Mouse (Mus musculus) heart, embryonic 10.5 days (tissue): ENCODE measurements around the gene Aurkb. TPM values are rescaled to one million over a fixed set of nuclear protein-coding genes. Genes with fewer than 3 reads are reported as not detected.

Experiments
- DNase-seq: peaks from one replicate; pipeline ENCODE4 v3.0.0-alpha.2; 2017; ENCODE audit warnings: low spot score
- H3K27ac ChIP-seq: fragments of 300-500 bp; sonication (generic); 2 replicates; pipeline ENCODE4 v1.5.1; 2016; ENCODE audit warnings: mild to moderate bottlenecking
- H3K27me3 ChIP-seq: fragments of 300-500 bp; sonication (generic); 2 replicates; pipeline ENCODE4 v1.6.1; 2016; ENCODE audit warnings: mild to moderate bottlenecking; ENCODE audit not compliant: poor library complexity, insufficient read depth, severe bottlenecking
- H3K36me3 ChIP-seq: fragments of 300-500 bp; sonication (generic); 2 replicates; pipeline ENCODE4 v1.6.1; 2016; ENCODE audit warnings: mild to moderate bottlenecking, moderate library complexity
- H3K4me1 ChIP-seq: fragments of 300-500 bp; sonication (generic); 2 replicates; pipeline ENCODE4 v1.6.1; 2016; ENCODE audit warnings: mild to moderate bottlenecking
- H3K4me3 ChIP-seq: fragments of 300-500 bp; sonication (generic); 2 replicates; pipeline ENCODE4 v1.5.1; 2016; ENCODE audit warnings: mild to moderate bottlenecking, moderate library complexity
- H3K9me3 ChIP-seq: fragments of 300-500 bp; sonication (generic); 2 replicates; pipeline ENCODE4 v1.6.1; 2016; ENCODE audit warnings: mild to moderate bottlenecking, moderate library complexity
- WGBS: fragments of 180-500 bp; shearing (Covaris S2); methylation state at CpG from one replicate; pipeline ENCODE4 v1.1.7; 2016; 5-methylcytosine and 5-hydroxymethylcytosine counted together
- polyA plus RNA-seq: library from polyadenylated mRNA; unstranded; fragments of >200 nt; fragmentation: Nextera tagmentation; extraction: Ambion mirVana; gene quantifications from 2 replicates; pipeline ENCODE4 v1.2.1, GENCODE M21; 2016

Aurkb gene
- polyA plus RNA-seq, 1 experiment from 2014 or later = 147 TPM

- DNase-seq = no peak
- Histone ChIP-seq H3K4me3 (no peak overlapping the region), H3K27me3 (no peaks in the 10 kb centered on the region), H3K36me3 (no peaks in the 10 kb centered on the region), H3K9me3 (no peaks in the 10 kb centered on the region), H3K27ac (no peak overlapping the region), H3K4me1 (peaks cover 7% of the 10 kb centered on the region)
- WGBS = 88% methylated on average over 8 of the region's 8 CpGs
Measured at GRCm38 (mm10) chr11:69080855-69081222, 35.4 kb downstream of the Aurkb start.

- Histone ChIP-seq H3K36me3 (no peaks in the 10 kb centered on the region), H3K4me1 (peaks cover 15% of the 10 kb centered on the region), H3K27ac (no peak overlapping the region), H3K27me3 (no peaks in the 10 kb centered on the region), H3K4me3 (no peak overlapping the region), H3K9me3 (no peaks in the 10 kb centered on the region)
- WGBS = 85% methylated on average over 7 of the region's 7 CpGs
- DNase-seq = no peak
Measured at GRCm38 (mm10) chr11:69081613-69082012, 36.2 kb downstream of the Aurkb start.

- no peaks in the 10 kb centered on the region for H3K9me3 ChIP-seq
- peaks cover 49% of the 10 kb centered on the region for H3K4me1 ChIP-seq
- peaks cover 15% of the 10 kb centered on the region for H3K36me3 ChIP-seq
- WGBS = 68% methylated on average over 6 of the region's 6 CpGs
- no peak for DNase-seq
- no peaks in the 10 kb centered on the region for H3K27me3 ChIP-seq
- H3K27ac ChIP-seq = peak overlapping the region; percentile 100; the same call in 1 of the 2 replicates
- H3K4me3 ChIP-seq = no peak overlapping the region
Measured at GRCm38 (mm10) chr11:69085608-69086007, 40.2 kb downstream of the Aurkb start.

GRCm38 (mm10) chr11:69086390-69086789 lies 40.9 kb downstream of the Aurkb start:
- 39% methylated on average over 6 of the region's 6 CpGs for WGBS
- peaks cover 23% of the 10 kb centered on the region for H3K36me3 ChIP-seq

GRCm38 (mm10) chr11:69087082-69087481 lies 41.6 kb downstream of the Aurkb start:
- Histone ChIP-seq H3K27me3 (no peaks in the 10 kb centered on the region), H3K27ac (peak overlapping the region; percentile 100), H3K9me3 (no peaks in the 10 kb centered on the region), H3K36me3 (peaks cover 29% of the 10 kb centered on the region), H3K4me1 (peaks cover 61% of the 10 kb centered on the region), H3K4me3 (peak overlapping the region; percentile 35)
- no peak for DNase-seq
- 15% methylated on average over 4 of the region's 4 CpGs for WGBS

More at GRCm38 (mm10) chr11:69086390-69086789, 40.9 kb downstream of the Aurkb start:
- peak overlapping the region; percentile 35; the same call in 1 of the 2 replicates for H3K4me3 ChIP-seq
- H3K27me3 ChIP-seq = no peaks in the 10 kb centered on the region
- peak overlapping the region; percentile 100 for H3K27ac ChIP-seq
- peaks cover 54% of the 10 kb centered on the region for H3K4me1 ChIP-seq
- no peaks in the 10 kb centered on the region for H3K9me3 ChIP-seq
- no peak for DNase-seq

GRCm38 (mm10) chr11:69087597-69087996 lies 42.1 kb downstream of the Aurkb start:
- no peak for DNase-seq
- WGBS = 53% methylated on average over 2 of the region's 2 CpGs
- no peaks in the 10 kb centered on the region for H3K9me3 ChIP-seq
- H3K36me3 ChIP-seq = peaks cover 34% of the 10 kb centered on the region
- peaks cover 62% of the 10 kb centered on the region for H3K4me1 ChIP-seq
- peak overlapping the region; percentile 100 for H3K27ac ChIP-seq
- H3K27me3 ChIP-seq = no peaks in the 10 kb centered on the region
- peak overlapping the region; percentile 98 for H3K4me3 ChIP-seq

GRCm38 (mm10) chr11:69088103-69088855 lies 42.8 kb downstream of the Aurkb start, which contains the start of gene Vamp2:
Gene Vamp2 (plus strand): TSS chr11:69088490.
- Histone ChIP-seq H3K4me3 (peak within 1 kb of the TSS; percentile 98), H3K27me3 (no peaks in the 10 kb centered on the region), H3K27ac (peak within 1 kb of the TSS; percentile 100), H3K36me3 (peaks cover 38% of the 10 kb centered on the region), H3K9me3 (no peaks in the 10 kb centered on the region), H3K4me1 (peaks cover 62% of the 10 kb centered on the region)
- DNase-seq = peak; percentile 94
- WGBS = 1% methylated on average over 63 of the region's 67 CpGs

GRCm38 (mm10) chr11:69088856-69089615 lies 43.6 kb downstream of the Aurkb start:
- no peak for DNase-seq
- WGBS = 9% methylated on average over 25 of the region's 25 CpGs
- no peaks in the 10 kb centered on the region for H3K9me3 ChIP-seq
- peaks cover 38% of the 10 kb centered on the region for H3K36me3 ChIP-seq
- peaks cover 62% of the 10 kb centered on the region for H3K4me1 ChIP-seq
- H3K27ac ChIP-seq = peak overlapping the region; percentile 100
- H3K4me3 ChIP-seq = peak overlapping the region; percentile 98
- no peaks in the 10 kb centered on the region for H3K27me3 ChIP-seq

- no peak for DNase-seq
- Histone ChIP-seq H3K9me3 (no peaks in the 10 kb centered on the region), H3K4me3 (peak overlapping the region; percentile 98), H3K36me3 (peaks cover 38% of the 10 kb centered on the region), H3K27me3 (no peaks in the 10 kb centered on the region), H3K4me1 (peaks cover 62% of the 10 kb centered on the region), H3K27ac (peak overlapping the region; percentile 100)
- 89% methylated on average over 12 of the region's 12 CpGs for WGBS
Measured at GRCm38 (mm10) chr11:69089616-69090290, 44.3 kb downstream of the Aurkb start.

- Histone ChIP-seq H3K27ac (peak overlapping the region; percentile 100; the same call in 1 of the 2 replicates), H3K36me3 (peaks cover 38% of the 10 kb centered on the region), H3K4me1 (peaks cover 62% of the 10 kb centered on the region), H3K27me3 (no peaks in the 10 kb centered on the region), H3K9me3 (no peaks in the 10 kb centered on the region), H3K4me3 (peak overlapping the region; percentile 36)
- no peak for DNase-seq
- 64% methylated on average over 6 of the region's 6 CpGs for WGBS
Measured at GRCm38 (mm10) chr11:69090367-69090766, 44.9 kb downstream of the Aurkb start.

- Histone ChIP-seq H3K4me3 (no peak overlapping the region; the same call in 1 of the 2 replicates), H3K9me3 (no peaks in the 10 kb centered on the region), H3K27ac (no peak overlapping the region), H3K36me3 (peaks cover 38% of the 10 kb centered on the region), H3K4me1 (peaks cover 61% of the 10 kb centered on the region), H3K27me3 (no peaks in the 10 kb centered on the region)
- 63% methylated on average over 7 of the region's 7 CpGs for WGBS
- no peak for DNase-seq
Measured at GRCm38 (mm10) chr11:69091566-69092385, 46.3 kb downstream of the Aurkb start.

- DNase-seq = peak; percentile 91
- WGBS = 3% methylated on average over 3 of the region's 3 CpGs
- H3K9me3 ChIP-seq = no peaks in the 10 kb centered on the region
- H3K4me1 ChIP-seq = peaks cover 61% of the 10 kb centered on the region
- no peaks in the 10 kb centered on the region for H3K27me3 ChIP-seq
- no peak overlapping the region for H3K27ac ChIP-seq
- peak overlapping the region; percentile 18; the same call in 1 of the 2 replicates for H3K4me3 ChIP-seq
- peaks cover 38% of the 10 kb centered on the region for H3K36me3 ChIP-seq
Measured at GRCm38 (mm10) chr11:69092386-69092751, 46.9 kb downstream of the Aurkb start.
